Mouse (Mus musculus) midbrain, embryonic 15.5 days (tissue): ENCODE measurements around the gene Trim7. TPM values are rescaled to one million over a fixed set of nuclear protein-coding genes. Genes with fewer than 3 reads are reported as not detected.
A peak's percentile ranks its signal among the peaks of the same experiment; 100 is the strongest.
"Not testable (repeated sequence)": the region's sequence is repeated elsewhere in the genome, so short reads cannot be mapped to it uniquely, and the experiment has no call there.

Source experiments
- ATAC-seq: fragments of 200-750 bp; cut with Nextera tagmentation; replicated peaks from 2 replicates; pipeline ENCODE4 v1.8.0; 2017; ENCODE audit warnings: moderate TSS enrichment
- H3K27ac ChIP-seq: fragments of 300-500 bp; sonication (generic); 2 replicates; pipeline ENCODE4 v1.5.1; 2015; ENCODE audit warnings: mild to moderate bottlenecking, inconsistent platforms
- H3K27me3 ChIP-seq: fragments of 300-500 bp; sonication (generic); replicated peaks from 2 replicates; pipeline ENCODE4 v1.6.1; 2015; ENCODE audit warnings: inconsistent platforms
- H3K36me3 ChIP-seq: fragments of 300-500 bp; sonication (generic); replicated peaks from 2 replicates; pipeline ENCODE4 v1.6.1; 2015; ENCODE audit warnings: inconsistent platforms
- H3K4me1 ChIP-seq: fragments of 300-500 bp; sonication (generic); 2 replicates; pipeline ENCODE4 v1.6.1; 2015; ENCODE audit warnings: inconsistent platforms
- H3K4me2 ChIP-seq: fragments of 300-500 bp; sonication (generic); 2 replicates; pipeline ENCODE4 v1.6.1; 2015; ENCODE audit warnings: inconsistent platforms, mild to moderate bottlenecking, moderate library complexity
- H3K4me3 ChIP-seq: fragments of 300-500 bp; sonication (generic); 2 replicates; pipeline ENCODE4 v1.5.1; 2015; ENCODE audit warnings: mild to moderate bottlenecking, inconsistent platforms
- H3K9ac ChIP-seq: fragments of 300-500 bp; sonication (generic); 2 replicates; pipeline ENCODE4 v1.6.1; 2015; ENCODE audit warnings: mild to moderate bottlenecking, inconsistent platforms
- H3K9me3 ChIP-seq: fragments of 300-500 bp; sonication (generic); 2 replicates; pipeline ENCODE4 v1.6.1; 2016; ENCODE audit warnings: inconsistent platforms
- WGBS: fragments of 180-500 bp; shearing (Covaris S2); methylation state at CpG from one replicate; pipeline ENCODE4 v1.1.7; 2015; ENCODE audit warnings: mixed read lengths; 5-methylcytosine and 5-hydroxymethylcytosine counted together
- polyA plus RNA-seq: library from polyadenylated mRNA; unstranded; fragments of >200 nt; fragmentation: Nextera tagmentation; extraction: Ambion mirVana; gene quantifications from 2 replicates; pipeline ENCODE4 v1.2.1, GENCODE M21; 2015

Trim7 gene
- polyA plus RNA-seq, 1 experiment from 2014 or later: 2.3 TPM

DNA sequence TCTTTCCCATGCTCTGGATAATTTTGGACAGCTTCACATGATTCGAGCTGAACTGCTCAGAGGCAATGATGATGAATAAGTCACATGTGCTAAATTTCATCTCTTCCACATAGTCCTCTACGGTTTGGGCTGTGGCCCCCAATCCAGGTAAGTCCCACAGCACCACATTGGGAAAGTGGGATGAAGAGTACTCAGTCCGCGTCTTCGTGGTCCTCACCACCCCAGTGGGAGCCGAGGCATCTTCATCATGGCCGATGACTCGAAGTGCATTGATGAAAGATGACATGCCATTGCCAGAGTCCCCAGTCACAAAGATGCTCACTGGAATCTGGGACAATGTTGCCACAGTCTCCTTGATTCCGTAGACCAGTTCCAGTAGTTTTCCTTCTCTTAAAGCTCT, 40.5 kb downstream of the Trim7 start:
- H3K27me3 ChIP-seq: no peaks in the 10 kb centered on the region
- ATAC-seq: no peak
- no peak overlapping the region for H3K4me3 ChIP-seq
- no peak overlapping the region for H3K27ac ChIP-seq
- no peak overlapping the region for H3K4me2 ChIP-seq
- WGBS: 93% methylated on average over 9 of the region's 9 CpGs
- no peaks in the 10 kb centered on the region for H3K9me3 ChIP-seq
- peaks cover 8% of the 10 kb centered on the region for H3K4me1 ChIP-seq
- no peaks in the 10 kb centered on the region for H3K36me3 ChIP-seq
- H3K9ac ChIP-seq: no peak overlapping the region

DNA sequence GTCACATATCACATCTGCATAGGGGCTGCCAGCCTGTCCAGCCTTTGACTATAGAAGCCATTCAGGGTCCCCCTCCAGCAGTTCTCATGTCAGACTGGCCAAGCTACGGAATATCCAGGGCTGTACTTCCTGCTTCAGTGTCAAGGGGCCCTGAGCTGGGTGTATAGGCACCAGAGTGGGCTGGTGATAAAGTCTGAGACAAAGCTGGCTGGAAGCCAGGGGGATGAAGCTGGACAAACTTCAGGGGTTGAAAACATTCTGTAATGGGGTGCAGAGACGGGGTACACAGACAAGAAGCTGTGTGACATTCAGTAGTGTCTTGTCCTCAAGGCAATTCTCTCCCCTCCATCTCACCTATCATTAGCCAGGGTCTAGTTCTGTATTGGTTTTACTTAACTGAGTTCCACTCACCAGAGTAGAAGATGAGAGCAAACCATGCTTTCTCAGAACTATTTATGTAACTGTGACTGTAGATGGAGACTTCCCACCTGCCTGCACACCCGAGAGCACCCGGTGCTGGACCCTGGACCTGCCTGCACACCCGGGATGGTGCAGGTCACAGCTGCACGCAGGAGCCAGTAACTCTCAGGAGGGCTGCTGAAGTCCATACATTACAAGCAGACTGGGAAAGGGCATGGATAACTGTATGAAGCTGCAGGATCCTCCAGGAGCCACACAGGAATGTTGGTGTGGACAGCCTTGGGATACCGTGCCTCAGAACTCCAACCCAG, 43.6 kb downstream of the Trim7 start:
- no peak overlapping the region for H3K9ac ChIP-seq
- peaks cover 10% of the 10 kb centered on the region for H3K27me3 ChIP-seq
- no peak overlapping the region for H3K27ac ChIP-seq
- peaks cover 16% of the 10 kb centered on the region for H3K4me1 ChIP-seq
- H3K36me3 ChIP-seq: no peaks in the 10 kb centered on the region
- H3K4me3 ChIP-seq: no peak overlapping the region
- H3K4me2 ChIP-seq: no peak overlapping the region
- ATAC-seq: no peak
- no peaks in the 10 kb centered on the region for H3K9me3 ChIP-seq
- 77% methylated on average over 7 of the region's 7 CpGs for WGBS

DNA sequence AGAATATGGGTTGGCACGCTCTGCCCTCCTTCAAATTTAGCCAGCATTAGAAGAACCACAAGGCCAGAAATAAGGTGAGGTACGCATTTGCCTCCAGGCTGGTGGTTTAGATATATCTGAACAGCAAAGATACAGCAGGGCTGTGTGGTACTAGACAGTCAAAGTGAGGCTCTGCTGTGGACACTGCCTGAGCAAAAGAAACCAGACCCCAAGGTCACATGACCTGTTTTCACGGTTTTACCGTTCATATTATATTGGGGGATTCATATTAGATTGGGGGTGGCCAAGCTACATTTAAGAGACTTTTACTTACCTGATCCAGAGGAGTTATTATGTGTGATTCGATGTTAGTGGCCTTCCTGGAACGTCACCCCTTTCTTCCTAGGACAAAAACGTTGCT, 44.8 kb downstream of the Trim7 start:
- WGBS: 35% methylated on average over 7 of the region's 7 CpGs
- H3K9ac ChIP-seq: peak overlapping the region; percentile 3
- peak overlapping the region; percentile 72 for H3K4me2 ChIP-seq
- no peak overlapping the region for H3K27ac ChIP-seq
- no peaks in the 10 kb centered on the region for H3K9me3 ChIP-seq
- no peak for ATAC-seq
- H3K27me3 ChIP-seq: peaks cover 10% of the 10 kb centered on the region
- peak overlapping the region; percentile 39 for H3K4me3 ChIP-seq
- H3K4me1 ChIP-seq: peaks cover 16% of the 10 kb centered on the region
- no peaks in the 10 kb centered on the region for H3K36me3 ChIP-seq

GRCm38 (mm10) chr11:48871201-48871772, 45.3 kb downstream of the Trim7 start, which contains the start of gene Irgm1:
TSS of gene Irgm1 (minus strand) at chr11:48871683.
- ATAC-seq: peak; percentile 44
- Histone ChIP-seq H3K4me1 (peaks cover 16% of the 10 kb centered on the region), H3K4me2 (peak within 1 kb of the TSS; percentile 72), H3K27ac (no peak within 1 kb of the TSS), H3K9ac (peak within 1 kb of the TSS; percentile 3), H3K36me3 (no peaks in the 10 kb centered on the region), H3K4me3 (peak within 1 kb of the TSS; percentile 39), H3K9me3 (no peaks in the 10 kb centered on the region), H3K27me3 (peaks cover 10% of the 10 kb centered on the region)
- WGBS: under 1% methylated on average over 19 of the region's 19 CpGs

- WGBS: 11% methylated on average over 17 of the region's 17 CpGs
- Histone ChIP-seq H3K4me3 (peak overlapping the region; percentile 39), H3K9ac (peak overlapping the region; percentile 3), H3K4me1 (peaks cover 16% of the 10 kb centered on the region), H3K4me2 (peak overlapping the region; percentile 72), H3K27ac (no peak overlapping the region), H3K9me3 (no peaks in the 10 kb centered on the region), H3K36me3 (no peaks in the 10 kb centered on the region), H3K27me3 (peaks cover 10% of the 10 kb centered on the region)
- ATAC-seq: peak; percentile 55
These were observed 46.0 kb downstream of the Trim7 start for GRCm38 (mm10) chr11:48871817-48872541.

DNA sequence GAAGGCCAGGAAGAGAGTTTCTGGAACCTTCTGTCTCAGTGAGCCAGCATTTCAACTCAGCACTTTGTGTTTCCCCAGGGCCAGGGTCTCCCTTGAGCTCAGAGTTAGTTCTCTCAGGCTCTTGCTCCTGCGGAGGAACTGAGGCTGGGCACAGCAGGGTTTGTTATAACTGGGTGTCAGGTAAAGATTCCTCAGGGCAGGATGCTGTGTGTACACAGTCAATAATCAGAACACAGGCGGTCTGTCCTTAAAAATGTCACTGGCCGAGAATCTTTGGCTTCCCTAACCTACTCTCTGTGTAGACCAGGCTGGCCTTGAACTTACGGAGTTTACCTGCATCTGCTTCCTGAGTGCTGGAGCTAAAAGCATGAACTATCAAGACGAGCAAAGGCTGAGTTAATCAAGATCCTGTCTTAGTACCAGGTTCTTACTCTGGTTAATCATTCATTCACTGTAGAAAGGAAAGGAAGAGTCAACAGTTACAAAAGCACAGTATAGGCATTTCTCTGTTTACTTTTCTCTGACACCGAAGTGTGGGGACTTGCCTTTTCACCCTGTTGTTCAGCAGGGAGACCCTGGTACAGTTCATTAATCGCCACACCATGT, 46.9 kb downstream of the Trim7 start:
- peaks cover 10% of the 10 kb centered on the region for H3K27me3 ChIP-seq
- no peaks in the 10 kb centered on the region for H3K36me3 ChIP-seq
- no peak for ATAC-seq
- H3K4me2 ChIP-seq: no peak overlapping the region
- H3K27ac ChIP-seq: no peak overlapping the region
- peaks cover 16% of the 10 kb centered on the region for H3K4me1 ChIP-seq
- WGBS: 86% methylated on average over 7 of the region's 7 CpGs
- no peaks in the 10 kb centered on the region for H3K9me3 ChIP-seq
- no peak overlapping the region for H3K4me3 ChIP-seq
- H3K9ac ChIP-seq: no peak overlapping the region

GRCm38 (mm10) chr11:48873591-48874290, 47.8 kb downstream of the Trim7 start:
- Histone ChIP-seq H3K36me3 (no peaks in the 10 kb centered on the region), H3K9me3 (no peaks in the 10 kb centered on the region), H3K9ac (no peak overlapping the region), H3K4me3 (no peak overlapping the region), H3K4me1 (peaks cover 16% of the 10 kb centered on the region), H3K27ac (no peak overlapping the region), H3K27me3 (peaks cover 10% of the 10 kb centered on the region), H3K4me2 (no peak overlapping the region)
- no peak for ATAC-seq
- 75% methylated on average over 10 of the region's 10 CpGs for WGBS

DNA sequence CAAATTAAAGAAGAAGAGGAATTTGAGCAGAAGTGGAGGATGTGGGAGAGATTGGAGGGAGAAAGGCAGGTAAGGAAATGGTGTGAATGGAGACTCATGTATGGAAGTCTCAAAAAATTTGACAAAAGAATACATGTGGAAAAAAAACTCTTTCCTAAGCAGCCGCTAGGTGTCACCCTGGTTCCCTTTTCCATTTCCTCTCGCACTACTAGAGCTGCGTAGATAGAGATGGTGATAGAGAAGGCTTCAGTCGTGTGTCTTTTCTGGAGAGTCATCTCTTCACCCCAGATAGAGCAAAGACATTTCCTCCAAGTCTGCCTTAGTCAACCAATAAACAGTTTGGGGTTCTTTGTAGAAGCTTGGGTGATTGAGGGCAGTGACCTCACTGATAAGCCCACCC, 48.5 kb downstream of the Trim7 start:
- H3K9ac ChIP-seq: no peak overlapping the region
- no peak overlapping the region for H3K4me2 ChIP-seq
- H3K36me3 ChIP-seq: no peaks in the 10 kb centered on the region
- H3K27ac ChIP-seq: no peak overlapping the region
- H3K9me3 ChIP-seq: no peaks in the 10 kb centered on the region
- peaks cover 16% of the 10 kb centered on the region for H3K4me1 ChIP-seq
- H3K4me3 ChIP-seq: no peak overlapping the region
- peak; percentile 60 for ATAC-seq
- 0% methylated on average over 4 of the region's 4 CpGs for WGBS
- peaks cover 10% of the 10 kb centered on the region for H3K27me3 ChIP-seq

DNA sequence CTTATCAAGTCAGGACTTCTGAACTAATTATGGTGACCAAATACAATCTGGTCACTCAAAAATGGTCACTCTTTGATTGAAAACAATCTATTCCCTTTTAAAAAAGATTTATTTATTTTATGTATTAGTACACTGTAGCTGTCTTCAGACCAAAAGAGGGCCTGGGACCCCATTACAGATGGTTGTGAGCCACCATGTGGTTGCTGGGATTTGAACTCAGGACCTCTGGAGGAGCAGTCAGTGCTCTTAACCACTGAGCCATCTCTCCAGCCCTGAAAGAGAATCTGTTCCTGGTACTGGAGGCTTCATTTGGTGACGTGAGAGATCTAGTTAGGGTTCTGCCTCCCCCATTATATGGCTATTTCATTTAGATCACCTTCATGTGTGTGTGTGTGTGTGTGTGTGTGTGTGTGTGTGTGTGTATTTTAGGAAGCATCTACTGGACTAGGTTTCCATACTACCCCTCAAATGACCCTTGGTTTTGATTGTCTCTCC, 49.5 kb downstream of the Trim7 start:
- not testable (repeated sequence) for H3K4me2 ChIP-seq, H3K27me3 ChIP-seq, ATAC-seq, H3K9ac ChIP-seq, H3K4me3 ChIP-seq, H3K27ac ChIP-seq, H3K9me3 ChIP-seq, H3K36me3 ChIP-seq
- H3K4me1 ChIP-seq: peaks cover 16% of the 10 kb centered on the region
- WGBS: 77% methylated on average over 1 of the region's 1 CpGs

DNA sequence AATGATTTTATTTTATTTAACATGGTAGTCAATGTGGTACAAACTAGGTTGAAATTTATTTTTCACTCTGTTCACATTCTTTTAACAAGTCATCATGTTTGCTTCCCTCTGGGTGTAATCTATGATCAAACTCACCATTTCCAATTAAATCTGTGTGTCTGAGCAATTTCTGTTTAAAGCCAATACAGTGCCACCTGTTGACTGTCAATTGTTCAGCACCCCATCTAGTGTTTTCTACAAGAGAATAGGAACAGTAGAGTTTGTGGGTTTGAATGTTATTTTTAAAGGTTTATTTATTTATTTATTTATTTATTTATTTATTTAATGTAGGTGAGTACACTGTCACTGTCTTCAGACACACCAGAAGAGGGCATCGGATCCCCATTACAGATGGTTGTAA, 50.7 kb downstream of the Trim7 start:
- H3K4me1 ChIP-seq: peaks cover 6% of the 10 kb centered on the region
- H3K27ac ChIP-seq: no peak overlapping the region
- H3K36me3 ChIP-seq: no peaks in the 10 kb centered on the region
- 98% methylated on average over 1 of the region's 1 CpGs for WGBS
- no peak overlapping the region for H3K4me2 ChIP-seq
- no peaks in the 10 kb centered on the region for H3K9me3 ChIP-seq
- no peak overlapping the region for H3K9ac ChIP-seq
- H3K4me3 ChIP-seq: no peak overlapping the region
- ATAC-seq: no peak
- H3K27me3 ChIP-seq: peaks cover 10% of the 10 kb centered on the region

GRCm38 (mm10) chr11:48898812-48899431, 73.0 kb downstream of the Trim7 start:
- Histone ChIP-seq H3K4me3 (no peak overlapping the region), H3K27ac (no peak overlapping the region), H3K9me3 (no peaks in the 10 kb centered on the region), H3K27me3 (no peaks in the 10 kb centered on the region), H3K36me3 (no peaks in the 10 kb centered on the region), H3K4me2 (no peak overlapping the region), H3K4me1 (no peaks in the 10 kb centered on the region), H3K9ac (no peak overlapping the region)
- WGBS: 79% methylated on average over 2 of the region's 2 CpGs
- no peak for ATAC-seq
